Mouse (Mus musculus): ENCODE data around the gene Tprn. TPM values are rescaled to one million over a fixed set of nuclear protein-coding genes. Genes with fewer than 3 reads are reported as not detected.
A peak's percentile ranks its signal among the peaks of the same experiment; 100 is the strongest.

The Tprn gene
- polyA plus RNA-seq, 1 experiment from 2014 or later = 7.3 TPM

DNA sequence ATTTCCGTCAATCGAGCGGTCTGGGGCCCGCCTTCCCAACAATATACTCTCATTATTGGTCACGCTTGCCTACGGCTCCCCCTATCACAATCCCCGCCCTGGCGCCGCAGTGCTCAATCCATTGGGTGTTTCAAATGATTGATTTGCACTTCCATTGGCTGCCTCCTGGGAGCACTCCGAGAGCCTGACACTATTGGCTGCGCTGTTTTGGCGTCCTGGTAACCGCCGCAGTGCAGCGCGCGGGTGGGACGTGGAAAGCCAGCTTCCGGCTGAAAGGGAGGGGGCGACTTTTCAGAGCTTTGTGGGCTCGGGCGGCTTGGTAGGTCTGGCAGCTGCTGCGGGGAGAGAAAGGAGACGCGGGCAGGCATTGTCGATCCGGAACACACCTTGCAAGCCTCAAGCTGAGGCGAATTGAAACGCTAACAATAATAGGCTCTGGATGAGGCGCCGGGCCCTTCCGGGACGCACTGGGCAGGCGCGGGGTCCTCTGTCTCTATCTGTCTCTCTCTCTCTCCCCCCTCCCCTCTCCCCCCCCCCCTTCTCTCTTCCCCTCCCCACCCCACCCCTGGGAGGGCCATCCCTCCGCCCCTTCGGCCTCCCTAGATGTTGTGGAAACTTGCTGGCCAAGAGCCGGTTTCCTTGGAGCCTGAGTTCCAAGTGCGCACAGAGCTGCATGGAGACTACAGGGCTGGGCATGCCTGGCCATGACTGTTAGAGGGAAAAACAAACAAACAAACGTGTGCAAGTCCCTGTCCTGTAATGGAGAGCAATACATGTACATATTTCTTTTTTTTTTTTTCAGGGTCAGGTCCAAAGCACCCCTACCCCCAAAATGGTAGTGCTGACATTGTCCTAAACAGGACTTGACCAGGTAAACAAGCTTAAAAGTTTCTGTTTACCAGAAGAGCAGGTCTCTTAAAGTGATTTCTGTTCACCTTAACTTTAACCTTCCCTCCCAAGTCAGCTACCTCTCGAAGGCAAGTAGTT is 37.4 kb upstream of the Tprn start:
- peaks cover 18% of the 10 kb centered on the region for H3K4me1 ChIP-seq (ENCODE audit: control insufficient read depth, insufficient read depth, low read length)
- H3K27ac ChIP-seq (ENCODE audit: low read depth, low read length) = peak overlapping the region; percentile 97
- WGBS = 1% methylated on average over 41 of the region's 41 CpGs
- H3K9me3 ChIP-seq (ENCODE audit: control insufficient read depth, low read length) = no peaks in the 10 kb centered on the region
- H3K27me3 ChIP-seq (ENCODE audit: control insufficient read depth, insufficient read depth, low read length) = no peaks in the 10 kb centered on the region
- H3K4me3 ChIP-seq (ENCODE audit: low read length) = peak overlapping the region; percentile 86
- H3K36me3 ChIP-seq (ENCODE audit: control insufficient read depth, insufficient read depth, low read length) = peaks cover 11% of the 10 kb centered on the region; the same call in 1 of the 2 replicates
- H3K9ac ChIP-seq (ENCODE audit: low read depth, low read length) = peak overlapping the region; percentile 70
- peak overlapping the region; percentile 52 for H3K4me2 ChIP-seq (replicated peaks; ENCODE audit: low read depth, low read length)
- peak; percentile 97 for ATAC-seq (ENCODE audit: low FRiP score, low TSS enrichment)

GRCm38 (mm10) chr2:25225811-25226379 is 36.5 kb upstream of the Tprn start:
- WGBS = 79% methylated on average over 8 of the region's 8 CpGs
- no peak for ATAC-seq (ENCODE audit: low FRiP score, low TSS enrichment)

DNA sequence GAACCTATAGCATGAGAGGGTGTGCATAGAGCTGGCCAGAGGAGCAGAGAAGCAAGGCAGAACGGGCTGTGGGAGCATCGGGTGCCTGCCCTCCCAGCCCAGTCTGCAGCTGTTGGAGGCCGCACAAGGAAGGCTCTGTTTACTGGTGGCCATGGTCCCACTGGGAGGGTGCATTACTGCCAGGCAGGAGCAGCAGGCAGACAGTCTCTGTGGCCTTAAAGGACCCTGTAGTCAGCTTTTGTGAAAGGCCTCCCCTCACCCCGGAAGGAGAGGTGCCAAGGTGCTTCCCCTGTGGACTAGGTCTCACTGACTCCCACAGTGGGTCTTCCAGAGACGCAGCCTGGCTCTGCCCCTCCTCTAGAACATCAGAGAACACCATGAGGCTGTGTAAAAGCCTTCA is 35.6 kb upstream of the Tprn start:
- Histone ChIP-seq H3K4me3 (ENCODE audit: low read length) (no peak overlapping the region), H3K4me2 (replicated peaks; ENCODE audit: low read depth, low read length) (no peak overlapping the region), H3K4me1 (ENCODE audit: control insufficient read depth, insufficient read depth, low read length) (peaks cover 18% of the 10 kb centered on the region), H3K27ac (ENCODE audit: low read depth, low read length) (no peak overlapping the region), H3K9me3 (ENCODE audit: control insufficient read depth, low read length) (no peaks in the 10 kb centered on the region), H3K27me3 (ENCODE audit: control insufficient read depth, insufficient read depth, low read length) (no peaks in the 10 kb centered on the region), H3K9ac (ENCODE audit: low read depth, low read length) (no peak overlapping the region), H3K36me3 (ENCODE audit: control insufficient read depth, insufficient read depth, low read length) (peaks cover 4% of the 10 kb centered on the region; the same call in 1 of the 2 replicates)
- 86% methylated on average over 5 of the region's 5 CpGs for WGBS
- ATAC-seq (ENCODE audit: low FRiP score, low TSS enrichment) = no peak

More at GRCm38 (mm10) chr2:25225811-25226379, 36.5 kb upstream of the Tprn start:
- peak overlapping the region; percentile 52; the same call in 1 of the 2 replicates for H3K4me2 ChIP-seq (replicated peaks; ENCODE audit: low read depth, low read length)
- peak overlapping the region; percentile 86; the same call in 1 of the 2 replicates for H3K4me3 ChIP-seq (ENCODE audit: low read length)
- no peaks in the 10 kb centered on the region for H3K9me3 ChIP-seq (ENCODE audit: control insufficient read depth, low read length)
- peak overlapping the region; percentile 97 for H3K27ac ChIP-seq (ENCODE audit: low read depth, low read length)
- H3K36me3 ChIP-seq (ENCODE audit: control insufficient read depth, insufficient read depth, low read length) = peaks cover 11% of the 10 kb centered on the region; the same call in 1 of the 2 replicates
- H3K9ac ChIP-seq (ENCODE audit: low read depth, low read length) = peak overlapping the region; percentile 70; the same call in 1 of the 2 replicates
- H3K27me3 ChIP-seq (ENCODE audit: control insufficient read depth, insufficient read depth, low read length) = no peaks in the 10 kb centered on the region
- peaks cover 18% of the 10 kb centered on the region for H3K4me1 ChIP-seq (ENCODE audit: control insufficient read depth, insufficient read depth, low read length)

- WGBS = 88% methylated on average over 4 of the region's 4 CpGs
- H3K9ac ChIP-seq (ENCODE audit: low read depth, low read length) = no peak overlapping the region
- H3K9me3 ChIP-seq (ENCODE audit: control insufficient read depth, low read length) = no peaks in the 10 kb centered on the region
- no peaks in the 10 kb centered on the region for H3K27me3 ChIP-seq (ENCODE audit: control insufficient read depth, insufficient read depth, low read length)
- peaks cover 18% of the 10 kb centered on the region for H3K4me1 ChIP-seq (ENCODE audit: control insufficient read depth, insufficient read depth, low read length)
- H3K36me3 ChIP-seq (ENCODE audit: control insufficient read depth, insufficient read depth, low read length) = 0 out of 2 replicates have a peak, but pooled peaks cover 3% of the 10 kb centered on the region
- no peak overlapping the region for H3K27ac ChIP-seq (ENCODE audit: low read depth, low read length)
- ATAC-seq (ENCODE audit: low FRiP score, low TSS enrichment) = no peak
- no peak overlapping the region for H3K4me2 ChIP-seq (replicated peaks; ENCODE audit: low read depth, low read length)
- no peak overlapping the region for H3K4me3 ChIP-seq (ENCODE audit: low read length)
Observed at GRCm38 (mm10) chr2:25227406-25227805, 35.0 kb upstream of the Tprn start.

- Histone ChIP-seq H3K4me3 (ENCODE audit: low read length) (peak overlapping the region; percentile 16), H3K27ac (ENCODE audit: low read depth, low read length) (peak overlapping the region; percentile 57), H3K27me3 (ENCODE audit: control insufficient read depth, insufficient read depth, low read length) (no peaks in the 10 kb centered on the region), H3K4me2 (replicated peaks; ENCODE audit: low read depth, low read length) (peak overlapping the region; percentile 31), H3K9ac (ENCODE audit: low read depth, low read length) (no peak overlapping the region), H3K9me3 (ENCODE audit: control insufficient read depth, low read length) (no peaks in the 10 kb centered on the region), H3K36me3 (ENCODE audit: control insufficient read depth, insufficient read depth, low read length) (no peaks in the 10 kb centered on the region), H3K4me1 (ENCODE audit: control insufficient read depth, insufficient read depth, low read length) (peaks cover 15% of the 10 kb centered on the region)
- ATAC-seq (ENCODE audit: low FRiP score, low TSS enrichment) = peak; percentile 18; the same call in 1 of the 2 replicates
- WGBS = 1% methylated on average over 7 of the region's 7 CpGs
Observed at GRCm38 (mm10) chr2:25228431-25228889, 34.0 kb upstream of the Tprn start.

DNA sequence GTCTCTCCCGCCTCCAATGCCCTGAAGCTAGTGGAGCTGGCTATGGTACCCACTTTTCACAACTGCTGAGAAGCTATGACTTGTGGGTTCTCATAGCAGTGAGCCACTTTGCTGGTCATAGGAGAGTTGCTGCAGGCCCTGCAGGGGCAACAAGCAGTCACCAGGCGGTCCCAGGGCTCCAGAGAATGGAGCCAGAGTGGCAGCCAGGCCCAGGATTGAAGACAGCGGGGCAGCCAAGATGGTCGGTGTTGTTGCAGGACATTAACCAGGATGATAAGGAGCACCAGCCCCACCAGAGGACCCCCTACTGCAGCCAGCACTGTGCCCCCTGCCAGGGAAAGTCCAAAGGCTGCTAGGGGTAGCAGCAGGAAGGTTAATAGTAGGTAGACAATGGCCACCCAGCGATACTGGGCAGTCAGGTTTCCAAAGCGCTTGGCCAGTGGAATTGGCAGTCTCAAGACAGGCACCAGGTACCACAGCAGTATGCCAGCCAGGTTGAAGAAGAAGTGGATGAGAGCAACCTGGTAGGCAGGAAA is 33.4 kb upstream of the Tprn start:
- no peak overlapping the region for H3K4me2 ChIP-seq (replicated peaks; ENCODE audit: low read depth, low read length)
- ATAC-seq (ENCODE audit: low FRiP score, low TSS enrichment) = no peak
- no peak overlapping the region for H3K9ac ChIP-seq (ENCODE audit: low read depth, low read length)
- WGBS = 68% methylated on average over 6 of the region's 6 CpGs
- no peaks in the 10 kb centered on the region for H3K36me3 ChIP-seq (ENCODE audit: control insufficient read depth, insufficient read depth, low read length)
- H3K9me3 ChIP-seq (ENCODE audit: control insufficient read depth, low read length) = no peaks in the 10 kb centered on the region
- H3K27me3 ChIP-seq (ENCODE audit: control insufficient read depth, insufficient read depth, low read length) = no peaks in the 10 kb centered on the region
- peaks cover 12% of the 10 kb centered on the region; the same call in 1 of the 2 replicates for H3K4me1 ChIP-seq (ENCODE audit: control insufficient read depth, insufficient read depth, low read length)
- H3K27ac ChIP-seq (ENCODE audit: low read depth, low read length) = no peak overlapping the region
- no peak overlapping the region for H3K4me3 ChIP-seq (ENCODE audit: low read length)

- H3K9ac ChIP-seq (ENCODE audit: low read depth, low read length) = no peak overlapping the region
- no peak overlapping the region for H3K4me3 ChIP-seq (ENCODE audit: low read length)
- H3K36me3 ChIP-seq (ENCODE audit: control insufficient read depth, insufficient read depth, low read length) = no peaks in the 10 kb centered on the region
- H3K4me1 ChIP-seq (ENCODE audit: control insufficient read depth, insufficient read depth, low read length) = peaks cover 12% of the 10 kb centered on the region; the same call in 1 of the 2 replicates
- no peak overlapping the region for H3K4me2 ChIP-seq (replicated peaks; ENCODE audit: low read depth, low read length)
- H3K27me3 ChIP-seq (ENCODE audit: control insufficient read depth, insufficient read depth, low read length) = no peaks in the 10 kb centered on the region
- no peak for ATAC-seq (ENCODE audit: low FRiP score, low TSS enrichment)
- whole genome bisulfite sequencing = 78% methylated on average over 5 of the region's 5 CpGs
- no peaks in the 10 kb centered on the region for H3K9me3 ChIP-seq (ENCODE audit: control insufficient read depth, low read length)
- no peak overlapping the region for H3K27ac ChIP-seq (ENCODE audit: low read depth, low read length)
Observed at GRCm38 (mm10) chr2:25229582-25229981, 32.8 kb upstream of the Tprn start.

DNA sequence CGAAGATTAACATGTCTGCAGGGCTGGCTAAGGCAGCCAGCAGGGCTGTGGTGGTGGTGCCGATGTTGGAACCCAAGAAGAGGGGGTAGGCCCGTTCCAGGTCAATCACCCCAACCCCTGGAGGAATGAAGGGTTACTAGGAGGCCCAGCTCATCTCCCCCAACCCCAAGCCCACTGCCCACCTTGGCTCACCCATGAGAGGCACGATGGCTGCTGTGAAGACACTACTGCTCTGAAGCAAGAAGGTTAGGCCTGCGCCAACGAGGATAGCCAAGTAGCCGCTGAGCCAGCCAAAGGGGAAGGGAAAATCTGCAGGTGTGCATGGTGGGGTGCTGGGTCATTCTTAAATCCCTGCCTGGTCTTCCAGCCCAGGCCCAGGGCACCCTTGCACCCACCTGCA is 31.8 kb upstream of the Tprn start:
- H3K27ac ChIP-seq (ENCODE audit: low read depth, low read length) = no peak overlapping the region
- H3K9ac ChIP-seq (ENCODE audit: low read depth, low read length) = no peak overlapping the region
- H3K4me3 ChIP-seq (ENCODE audit: low read length) = no peak overlapping the region
- H3K36me3 ChIP-seq (ENCODE audit: control insufficient read depth, insufficient read depth, low read length) = no peaks in the 10 kb centered on the region
- H3K9me3 ChIP-seq (ENCODE audit: control insufficient read depth, low read length) = no peaks in the 10 kb centered on the region
- H3K4me2 ChIP-seq (replicated peaks; ENCODE audit: low read depth, low read length) = no peak overlapping the region
- ATAC-seq (ENCODE audit: low FRiP score, low TSS enrichment) = no peak
- H3K4me1 ChIP-seq (ENCODE audit: control insufficient read depth, insufficient read depth, low read length) = peaks cover 9% of the 10 kb centered on the region; the same call in 1 of the 2 replicates
- WGBS = 86% methylated on average over 7 of the region's 7 CpGs
- no peaks in the 10 kb centered on the region for H3K27me3 ChIP-seq (ENCODE audit: control insufficient read depth, insufficient read depth, low read length)

All from kidney, embryonic 14.5 days (tissue).